Mouse (Mus musculus): ENCODE results near the gene Snd1. TPM values are rescaled to one million over a fixed set of nuclear protein-coding genes. Genes with fewer than 3 reads are reported as not detected.

The Snd1 gene
- polyA plus RNA-seq, 1 experiment, result 58.9 TPM

GRCm38 (mm10) chr6:28855442-28855841, 380.5 kb downstream of the Snd1 start:
- no peak overlapping the region for H3K4me3 ChIP-seq (ENCODE audit: insufficient read depth, low read length)
- peaks cover 27% of the 10 kb centered on the region for H3K4me1 ChIP-seq (ENCODE audit: control insufficient read depth, insufficient read depth, low read length)
- TF ChIP-seq CTCF (IDR thresholded peaks at IDR 0.05; ENCODE audit: low read depth, low read length) (no peak), POLR2A (IDR thresholded peaks at IDR 0.05; ENCODE audit: borderline replicate concordance, low read depth, low read length) (no peak)
- H3K27ac ChIP-seq (ENCODE audit: insufficient read depth, low read depth, low read length), result no peak overlapping the region

GRCm38 (mm10) chr6:28856789-28857188, 381.9 kb downstream of the Snd1 start:
- no peak overlapping the region for H3K4me3 ChIP-seq (ENCODE audit: insufficient read depth, low read length)
- no peak for TF ChIP-seq CTCF (IDR thresholded peaks at IDR 0.05; ENCODE audit: low read depth, low read length)
- no peak for TF ChIP-seq POLR2A (IDR thresholded peaks at IDR 0.05; ENCODE audit: borderline replicate concordance, low read depth, low read length)
- H3K4me1 ChIP-seq (ENCODE audit: control insufficient read depth, insufficient read depth, low read length), result peaks cover 31% of the 10 kb centered on the region

GRCm38 (mm10) chr6:28857198-28858180, 382.6 kb downstream of the Snd1 start:
- Histone ChIP-seq H3K27ac (ENCODE audit: insufficient read depth, low read depth, low read length) (peak overlapping the region; percentile 31), H3K4me1 (ENCODE audit: control insufficient read depth, insufficient read depth, low read length) (peaks cover 36% of the 10 kb centered on the region), H3K4me3 (ENCODE audit: insufficient read depth, low read length) (no peak overlapping the region)
- TF ChIP-seq CTCF (IDR thresholded peaks at IDR 0.05; ENCODE audit: low read depth, low read length), result no peak
- no peak for TF ChIP-seq POLR2A (IDR thresholded peaks at IDR 0.05; ENCODE audit: borderline replicate concordance, low read depth, low read length)

More at GRCm38 (mm10) chr6:28856789-28857188, 381.9 kb downstream of the Snd1 start:
- H3K27ac ChIP-seq (ENCODE audit: insufficient read depth, low read depth, low read length), result peak overlapping the region; percentile 17; the same call in 1 of the 2 replicates

GRCm38 (mm10) chr6:28859094-28859493, 384.2 kb downstream of the Snd1 start:
- no peak for TF ChIP-seq CTCF (IDR thresholded peaks at IDR 0.05; ENCODE audit: low read depth, low read length)
- no peak for TF ChIP-seq POLR2A (IDR thresholded peaks at IDR 0.05; ENCODE audit: borderline replicate concordance, low read depth, low read length)
- no peak overlapping the region for H3K27ac ChIP-seq (ENCODE audit: insufficient read depth, low read depth, low read length)
- peaks cover 42% of the 10 kb centered on the region for H3K4me1 ChIP-seq (ENCODE audit: control insufficient read depth, insufficient read depth, low read length)
- no peak overlapping the region for H3K4me3 ChIP-seq (ENCODE audit: insufficient read depth, low read length)

GRCm38 (mm10) chr6:28860450-28860849, 385.5 kb downstream of the Snd1 start:
- TF ChIP-seq POLR2A (IDR thresholded peaks at IDR 0.05; ENCODE audit: borderline replicate concordance, low read depth, low read length) (no peak), CTCF (IDR thresholded peaks at IDR 0.05; ENCODE audit: low read depth, low read length) (no peak)
- H3K4me1 ChIP-seq (ENCODE audit: control insufficient read depth, insufficient read depth, low read length), result peaks cover 48% of the 10 kb centered on the region
- H3K27ac ChIP-seq (ENCODE audit: insufficient read depth, low read depth, low read length), result no peak overlapping the region
- no peak overlapping the region for H3K4me3 ChIP-seq (ENCODE audit: insufficient read depth, low read length)

- TF ChIP-seq POLR2A (IDR thresholded peaks at IDR 0.05; ENCODE audit: borderline replicate concordance, low read depth, low read length) (no peak), CTCF (IDR thresholded peaks at IDR 0.05; ENCODE audit: low read depth, low read length) (no peak)
- no peak overlapping the region for H3K4me3 ChIP-seq (ENCODE audit: insufficient read depth, low read length)
- H3K4me1 ChIP-seq (ENCODE audit: control insufficient read depth, insufficient read depth, low read length), result peaks cover 50% of the 10 kb centered on the region
- no peak overlapping the region for H3K27ac ChIP-seq (ENCODE audit: insufficient read depth, low read depth, low read length)
Measured at GRCm38 (mm10) chr6:28860922-28861321, 386.0 kb downstream of the Snd1 start.

GRCm38 (mm10) chr6:28862304-28862703, 387.4 kb downstream of the Snd1 start:
- Histone ChIP-seq H3K27ac (ENCODE audit: insufficient read depth, low read depth, low read length) (no peak overlapping the region), H3K4me1 (ENCODE audit: control insufficient read depth, insufficient read depth, low read length) (peaks cover 50% of the 10 kb centered on the region), H3K4me3 (ENCODE audit: insufficient read depth, low read length) (no peak overlapping the region)
- no peak for TF ChIP-seq POLR2A (IDR thresholded peaks at IDR 0.05; ENCODE audit: borderline replicate concordance, low read depth, low read length)
- TF ChIP-seq CTCF (IDR thresholded peaks at IDR 0.05; ENCODE audit: low read depth, low read length), result no peak

- no peak for TF ChIP-seq POLR2A (IDR thresholded peaks at IDR 0.05; ENCODE audit: borderline replicate concordance, low read depth, low read length)
- TF ChIP-seq CTCF (IDR thresholded peaks at IDR 0.05; ENCODE audit: low read depth, low read length), result no peak
- Histone ChIP-seq H3K4me3 (ENCODE audit: insufficient read depth, low read length) (no peak overlapping the region), H3K4me1 (ENCODE audit: control insufficient read depth, insufficient read depth, low read length) (peaks cover 67% of the 10 kb centered on the region), H3K27ac (ENCODE audit: insufficient read depth, low read depth, low read length) (peak overlapping the region; percentile 42)
Measured at GRCm38 (mm10) chr6:28864684-28865083, 389.7 kb downstream of the Snd1 start.

GRCm38 (mm10) chr6:28865112-28865511, 390.2 kb downstream of the Snd1 start:
- peaks cover 69% of the 10 kb centered on the region for H3K4me1 ChIP-seq (ENCODE audit: control insufficient read depth, insufficient read depth, low read length)
- no peak overlapping the region for H3K4me3 ChIP-seq (ENCODE audit: insufficient read depth, low read length)
- H3K27ac ChIP-seq (ENCODE audit: insufficient read depth, low read depth, low read length), result peak overlapping the region; percentile 29
- no peak for TF ChIP-seq POLR2A (IDR thresholded peaks at IDR 0.05; ENCODE audit: borderline replicate concordance, low read depth, low read length)
- TF ChIP-seq CTCF (IDR thresholded peaks at IDR 0.05; ENCODE audit: low read depth, low read length), result no peak

- H3K4me3 ChIP-seq (ENCODE audit: insufficient read depth, low read length), result no peak overlapping the region
- peaks cover 74% of the 10 kb centered on the region for H3K4me1 ChIP-seq (ENCODE audit: control insufficient read depth, insufficient read depth, low read length)
- no peak for TF ChIP-seq POLR2A (IDR thresholded peaks at IDR 0.05; ENCODE audit: borderline replicate concordance, low read depth, low read length)
- no peak for TF ChIP-seq CTCF (IDR thresholded peaks at IDR 0.05; ENCODE audit: low read depth, low read length)
- H3K27ac ChIP-seq (ENCODE audit: insufficient read depth, low read depth, low read length), result no peak overlapping the region
Measured at GRCm38 (mm10) chr6:28866206-28866605, 391.3 kb downstream of the Snd1 start.
